Mouse (Mus musculus) frontal cortex, postnatal 14 days (tissue): ENCODE data around the gene Wdr78.

ENCODE experiments used
- DNase-seq, 2 experiments: peaks; one replicate each; pipeline ENCODE4 v3.0.0; 2022; ENCODE audit warnings: low spot score in 2 of 2

Wdr78 gene

GRCm38 (mm10) chr4:103056909-103057308 lies 57.4 kb downstream of the Wdr78 start:
- DNase-seq: no peak

- DNase-seq: no peak
These were observed 66.3 kb downstream of the Wdr78 start for GRCm38 (mm10) chr4:103048046-103048445.

GRCm38 (mm10) chr4:103042997-103043396 lies 71.4 kb downstream of the Wdr78 start:
- DNase-seq: no peak

- DNase-seq: no peak
These were observed 74.5 kb downstream of the Wdr78 start for GRCm38 (mm10) chr4:103039838-103040191.

- DNase-seq: no peak
These were observed 75.1 kb downstream of the Wdr78 start for GRCm38 (mm10) chr4:103039103-103039837.

- no peak for DNase-seq
These were observed 85.9 kb downstream of the Wdr78 start for GRCm38 (mm10) chr4:103028177-103029088.

- DNase-seq: no peak
These were observed 86.6 kb downstream of the Wdr78 start for GRCm38 (mm10) chr4:103027745-103028144.

GRCm38 (mm10) chr4:103026621-103027020 lies 87.7 kb downstream of the Wdr78 start, which contains the start of gene Insl5:
Insl5 (minus strand) TSS chr4:103026842.
- no peak for DNase-seq

- no peak for DNase-seq
These were observed 100.9 kb downstream of the Wdr78 start for GRCm38 (mm10) chr4:103013490-103013889.

- DNase-seq: no peak
These were observed 102.5 kb downstream of the Wdr78 start for GRCm38 (mm10) chr4:103011823-103012222.

GRCm38 (mm10) chr4:103010734-103011133 lies 103.6 kb downstream of the Wdr78 start:
- DNase-seq: no peak

- no peak for DNase-seq
These were observed 107.4 kb downstream of the Wdr78 start for GRCm38 (mm10) chr4:103006943-103007418.

GRCm38 (mm10) chr4:103006266-103006665 lies 108.1 kb downstream of the Wdr78 start:
- no peak for DNase-seq

- no peak for DNase-seq
These were observed 109.0 kb downstream of the Wdr78 start for GRCm38 (mm10) chr4:103005190-103005945.

GRCm38 (mm10) chr4:103004681-103005080 lies 109.7 kb downstream of the Wdr78 start:
- no peak for DNase-seq

- no peak for DNase-seq
These were observed 122.7 kb downstream of the Wdr78 start for GRCm38 (mm10) chr4:102991685-102992084.

GRCm38 (mm10) chr4:102990595-102991340 lies 123.6 kb downstream of the Wdr78 start:
- no peak for DNase-seq

GRCm38 (mm10) chr4:102990016-102990415 lies 124.3 kb downstream of the Wdr78 start:
- no peak for DNase-seq

- DNase-seq: no peak
These were observed 125.0 kb downstream of the Wdr78 start for GRCm38 (mm10) chr4:102989391-102989790.

GRCm38 (mm10) chr4:102988526-102988925 lies 125.8 kb downstream of the Wdr78 start:
- no peak for DNase-seq
